Mouse (Mus musculus) heart, adult 2 months (tissue): ENCODE results near the gene Slc35g3.

ENCODE experiments used
- CTCF ChIP-seq: fragments of 200-600 bp; IDR thresholded peaks from 2 replicates; pipeline ENCODE4 v1.8.1; 2022; ENCODE audit warnings: antibody characterized with exemption, mild to moderate bottlenecking, moderate library complexity
- POLR2A ChIP-seq: fragments of 200-500 bp; IDR thresholded peaks from 2 replicates; pipeline ENCODE4 v1.6.1; 2011; ENCODE audit warnings: mild to moderate bottlenecking, low read depth, low read length, control low read depth; ENCODE audit not compliant: insufficient read depth

DNA sequence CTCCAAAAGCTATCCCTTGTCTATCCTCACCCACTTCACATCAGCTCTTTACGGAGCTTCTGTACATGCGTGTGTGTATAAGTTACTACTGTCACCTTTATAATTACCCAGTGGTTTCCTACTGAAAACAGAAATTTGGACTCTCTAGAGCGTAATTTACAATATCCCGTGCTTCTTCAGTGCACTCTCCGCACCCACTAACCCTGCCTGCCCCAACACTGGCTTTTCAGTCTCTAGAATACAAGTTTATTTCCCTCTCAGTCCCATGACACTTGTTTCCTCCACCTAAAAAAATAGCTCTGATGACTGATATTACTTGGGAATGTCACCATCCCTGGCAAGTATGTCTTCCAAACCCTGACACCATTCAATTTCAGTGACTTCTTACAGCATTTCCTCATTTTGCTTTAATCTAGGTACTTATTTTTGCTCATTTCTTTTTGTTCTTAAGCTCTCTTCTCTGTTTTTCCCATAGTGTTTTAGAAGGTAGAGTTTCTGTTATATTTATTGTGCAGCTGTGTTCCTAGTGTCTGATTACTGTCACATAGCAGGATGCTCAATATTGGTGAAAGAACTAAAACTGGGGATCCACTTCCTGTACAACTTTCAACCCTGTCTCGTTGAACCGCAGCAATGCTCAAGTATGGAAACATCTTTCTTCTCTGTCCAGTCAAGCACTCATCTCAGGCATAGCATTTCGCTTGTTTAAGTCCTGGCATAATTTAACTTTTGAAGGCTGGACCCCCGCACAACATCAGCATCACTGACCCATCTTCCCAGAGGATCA lies 4.3 kb downstream of the Slc35g3 start:
- TF ChIP-seq POLR2A (no peak), CTCF (no peak)
